Mouse (Mus musculus): ENCODE results near the gene Gm20696.

Gene Gm20696

GRCm38 (mm10) chr6:99264192-99265093 lies 402.2 kb downstream of the Gm20696 start:
- DNase-seq (ENCODE audit: low read depth, low spot score) = no peak

- DNase-seq (ENCODE audit: low read depth, low spot score) = no peak
Observed at GRCm38 (mm10) chr6:99263886-99264185, 402.8 kb downstream of the Gm20696 start.

- no peak for DNase-seq (ENCODE audit: low read depth, low spot score)
Observed at GRCm38 (mm10) chr6:99263061-99263885, 403.3 kb downstream of the Gm20696 start.

GRCm38 (mm10) chr6:99261737-99262130 lies 404.9 kb downstream of the Gm20696 start:
- no peak for DNase-seq (ENCODE audit: low read depth, low spot score)

GRCm38 (mm10) chr6:99260941-99261736 lies 405.5 kb downstream of the Gm20696 start:
- DNase-seq (ENCODE audit: low read depth, low spot score) = no peak

- DNase-seq (ENCODE audit: low read depth, low spot score) = no peak
Observed at GRCm38 (mm10) chr6:99258346-99258745, 408.3 kb downstream of the Gm20696 start.

GRCm38 (mm10) chr6:99257676-99258075 lies 408.9 kb downstream of the Gm20696 start:
- no peak for DNase-seq (ENCODE audit: low read depth, low spot score)

- DNase-seq (ENCODE audit: low read depth, low spot score) = no peak
Observed at GRCm38 (mm10) chr6:99253331-99253730, 413.3 kb downstream of the Gm20696 start.

- DNase-seq (ENCODE audit: low read depth, low spot score) = no peak
Observed at GRCm38 (mm10) chr6:99252816-99253215, 413.8 kb downstream of the Gm20696 start.

GRCm38 (mm10) chr6:99251924-99252323 lies 414.7 kb downstream of the Gm20696 start:
- DNase-seq (ENCODE audit: low read depth, low spot score) = no peak

- no peak for DNase-seq (ENCODE audit: low read depth, low spot score)
Observed at GRCm38 (mm10) chr6:99251222-99251621, 415.4 kb downstream of the Gm20696 start.

GRCm38 (mm10) chr6:99249496-99250030 lies 417.0 kb downstream of the Gm20696 start:
- DNase-seq (ENCODE audit: low read depth, low spot score) = no peak

GRCm38 (mm10) chr6:99248396-99248795 lies 418.2 kb downstream of the Gm20696 start:
- DNase-seq (ENCODE audit: low read depth, low spot score) = no peak

- no peak for DNase-seq (ENCODE audit: low read depth, low spot score)
Observed at GRCm38 (mm10) chr6:99241625-99242395, 424.8 kb downstream of the Gm20696 start.

GRCm38 (mm10) chr6:99240764-99241163 lies 425.8 kb downstream of the Gm20696 start:
- no peak for DNase-seq (ENCODE audit: low read depth, low spot score)

GRCm38 (mm10) chr6:99235588-99235987 lies 431.0 kb downstream of the Gm20696 start:
- DNase-seq (ENCODE audit: low read depth, low spot score) = no peak

- no peak for DNase-seq (ENCODE audit: low read depth, low spot score)
Observed at GRCm38 (mm10) chr6:99233411-99233810, 433.2 kb downstream of the Gm20696 start.

GRCm38 (mm10) chr6:99228336-99228870 lies 438.2 kb downstream of the Gm20696 start:
- DNase-seq (ENCODE audit: low read depth, low spot score) = no peak

- DNase-seq (ENCODE audit: low read depth, low spot score) = no peak
Observed at GRCm38 (mm10) chr6:99221147-99221546, 445.4 kb downstream of the Gm20696 start.

- no peak for DNase-seq (ENCODE audit: low read depth, low spot score)
Observed at GRCm38 (mm10) chr6:99220472-99220871, 446.1 kb downstream of the Gm20696 start.

- DNase-seq (ENCODE audit: low read depth, low spot score) = no peak
Observed at GRCm38 (mm10) chr6:99217846-99218245, 448.8 kb downstream of the Gm20696 start.
